Mouse (Mus musculus): ENCODE measurements around the gene Pkn3. TPM values are rescaled to one million over a fixed set of nuclear protein-coding genes. Genes with fewer than 3 reads are reported as not detected.

The Pkn3 gene
- polyA plus RNA-seq, 1 experiment from 2014 or later = 12.7 TPM

DNA sequence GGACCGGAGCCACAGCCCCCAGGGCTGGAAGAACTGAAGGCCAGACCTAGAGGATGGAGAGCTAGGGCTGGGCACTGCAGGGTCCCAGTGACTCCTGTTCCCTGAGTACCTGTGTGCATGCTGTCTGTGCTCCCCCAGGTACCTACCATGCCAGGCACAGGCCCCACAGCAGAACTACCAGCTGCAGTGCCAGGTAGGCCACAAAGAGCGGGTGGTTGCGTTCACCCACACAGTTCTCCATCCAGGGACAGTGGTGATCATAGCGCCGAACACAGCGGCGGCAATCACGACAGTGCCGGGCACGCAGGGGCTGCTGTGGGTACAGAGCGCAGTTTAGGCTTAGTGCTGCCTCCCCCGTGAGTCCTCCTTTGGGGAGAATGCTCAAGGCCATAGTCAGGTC is 14.0 kb downstream of the Pkn3 start:
- DNase-seq (ENCODE audit: low spot score) = no peak
- Histone ChIP-seq H3K36me3 (replicated peaks) (peaks cover 41% of the 10 kb centered on the region), H3K27me3 (replicated peaks; ENCODE audit: low read depth, poor library complexity, severe bottlenecking) (no peaks in the 10 kb centered on the region), H3K27ac (replicated peaks) (no peak overlapping the region), H3K9me3 (no peaks in the 10 kb centered on the region), H3K4me3 (no peak overlapping the region), H3K4me1 (peaks cover 32% of the 10 kb centered on the region)
- WGBS = 93% methylated on average over 12 of the region's 12 CpGs

DNA sequence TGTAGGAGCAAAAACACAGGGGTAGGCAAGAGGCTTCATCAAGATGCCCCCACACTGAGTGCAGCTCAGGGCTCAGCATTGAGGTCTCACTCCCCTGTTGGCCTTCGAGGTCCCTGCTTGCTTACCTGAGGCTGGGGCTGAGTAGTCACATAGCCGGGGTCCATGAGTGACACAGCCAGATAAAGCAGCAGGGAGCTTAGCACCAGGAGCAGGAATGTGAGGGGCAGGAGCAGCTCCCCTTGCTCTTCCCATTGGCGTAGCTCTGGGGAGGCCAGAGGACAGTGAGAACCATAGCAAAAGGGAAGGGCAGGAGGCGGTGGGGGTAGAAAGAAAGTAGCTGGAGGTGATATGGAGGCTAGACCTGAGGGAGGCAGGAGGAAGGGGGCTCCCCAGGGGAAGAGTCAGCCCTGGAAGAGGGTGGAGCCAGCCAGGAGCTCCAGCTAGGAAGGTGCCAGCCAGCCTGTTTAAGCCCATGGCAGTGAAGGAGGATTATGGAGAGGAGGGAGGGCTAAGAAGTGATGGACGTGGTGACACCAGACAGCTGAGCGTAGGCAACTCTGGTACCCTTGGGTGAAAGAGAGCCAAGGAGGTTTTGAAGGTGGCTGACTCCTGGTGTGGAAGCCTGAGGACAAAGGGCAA is 14.9 kb downstream of the Pkn3 start:
- H3K27ac ChIP-seq (replicated peaks) = no peak overlapping the region

DNA sequence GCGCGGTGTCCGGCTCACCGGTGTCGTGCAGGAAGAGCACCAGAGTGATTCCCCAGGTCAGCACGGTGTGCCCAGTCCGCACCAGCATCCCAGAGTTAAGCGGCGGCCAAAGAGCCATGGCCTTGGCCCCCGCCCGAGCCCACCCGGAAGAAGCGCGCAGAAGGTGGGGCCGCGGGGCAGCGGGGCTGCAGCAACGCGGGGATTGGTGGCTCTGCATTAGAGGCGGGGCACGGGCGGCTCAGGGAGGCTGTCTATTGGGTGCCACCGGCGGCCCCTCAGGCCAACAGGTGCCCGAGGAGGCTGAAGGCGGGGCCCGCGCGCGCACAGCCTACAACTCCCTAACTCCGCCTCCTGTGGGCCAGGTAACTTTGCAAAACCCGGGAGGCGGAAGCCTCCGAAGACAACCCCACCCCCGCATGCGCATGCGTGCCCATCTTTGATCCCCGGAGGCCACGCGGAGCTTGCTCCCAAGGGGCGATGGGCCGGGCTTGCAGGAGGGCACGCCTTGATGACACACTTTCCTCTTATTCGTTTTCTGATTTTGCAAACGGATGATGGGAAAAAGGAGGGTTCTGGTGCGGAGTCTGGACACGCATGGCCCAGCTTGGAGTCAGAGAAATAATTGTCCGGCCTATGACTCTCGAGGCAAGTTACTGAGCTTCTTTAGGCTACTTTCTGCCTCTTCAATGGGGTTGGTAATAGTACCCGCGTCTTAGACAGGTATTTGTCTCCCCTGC is 16.2 kb downstream of the Pkn3 start, which contains the start of gene Zdhhc12:
Gene Zdhhc12, minus strand, starts transcription at position 178 of the 737 bp plus-strand sequence.
- under 1% methylated on average over 51 of the region's 51 CpGs for WGBS
- peak within 1 kb of the TSS; percentile 84 for H3K27ac ChIP-seq (replicated peaks)

More for the DNA sequence above, 14.9 kb downstream of the Pkn3 start:
- Histone ChIP-seq H3K9me3 (no peaks in the 10 kb centered on the region), H3K4me3 (peak overlapping the region; percentile 74), H3K36me3 (replicated peaks) (peaks cover 41% of the 10 kb centered on the region), H3K4me1 (peaks cover 32% of the 10 kb centered on the region), H3K27me3 (replicated peaks; ENCODE audit: low read depth, poor library complexity, severe bottlenecking) (no peaks in the 10 kb centered on the region)
- DNase-seq (ENCODE audit: low spot score) = no peak
- 58% methylated on average over 6 of the region's 6 CpGs for WGBS

DNA sequence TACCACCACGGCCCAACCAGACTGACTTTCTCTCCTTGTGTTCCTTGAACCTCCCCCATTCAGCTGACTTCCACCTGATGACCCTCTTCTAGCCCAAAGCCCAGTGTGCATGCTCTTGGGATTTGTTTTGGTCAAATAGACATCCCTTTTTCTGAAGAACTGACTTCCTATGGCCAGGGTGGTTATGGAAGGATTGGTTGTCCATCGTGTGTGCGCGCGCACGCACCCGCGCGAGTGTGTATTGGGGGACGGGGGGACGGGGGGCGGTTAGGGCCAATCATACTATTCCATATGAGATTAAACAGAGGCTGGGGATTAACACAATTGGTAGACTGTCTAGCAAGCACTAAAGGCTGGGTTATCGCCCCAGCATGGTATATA is 16.7 kb downstream of the Pkn3 start:
- Histone ChIP-seq H3K27ac (replicated peaks) (peak overlapping the region; percentile 84), H3K36me3 (replicated peaks) (peaks cover 54% of the 10 kb centered on the region)
- WGBS = 5% methylated on average over 13 of the region's 13 CpGs

More for the DNA sequence above, 16.2 kb downstream of the Pkn3 start, which contains the start of gene Zdhhc12:
- H3K4me1 ChIP-seq = peaks cover 32% of the 10 kb centered on the region
- no peaks in the 10 kb centered on the region for H3K9me3 ChIP-seq
- H3K27me3 ChIP-seq (replicated peaks; ENCODE audit: low read depth, poor library complexity, severe bottlenecking) = no peaks in the 10 kb centered on the region
- peak within 1 kb of the TSS; percentile 74 for H3K4me3 ChIP-seq
- peak; percentile 98 for DNase-seq (ENCODE audit: low spot score)
- H3K36me3 ChIP-seq (replicated peaks) = peaks cover 49% of the 10 kb centered on the region

DNA sequence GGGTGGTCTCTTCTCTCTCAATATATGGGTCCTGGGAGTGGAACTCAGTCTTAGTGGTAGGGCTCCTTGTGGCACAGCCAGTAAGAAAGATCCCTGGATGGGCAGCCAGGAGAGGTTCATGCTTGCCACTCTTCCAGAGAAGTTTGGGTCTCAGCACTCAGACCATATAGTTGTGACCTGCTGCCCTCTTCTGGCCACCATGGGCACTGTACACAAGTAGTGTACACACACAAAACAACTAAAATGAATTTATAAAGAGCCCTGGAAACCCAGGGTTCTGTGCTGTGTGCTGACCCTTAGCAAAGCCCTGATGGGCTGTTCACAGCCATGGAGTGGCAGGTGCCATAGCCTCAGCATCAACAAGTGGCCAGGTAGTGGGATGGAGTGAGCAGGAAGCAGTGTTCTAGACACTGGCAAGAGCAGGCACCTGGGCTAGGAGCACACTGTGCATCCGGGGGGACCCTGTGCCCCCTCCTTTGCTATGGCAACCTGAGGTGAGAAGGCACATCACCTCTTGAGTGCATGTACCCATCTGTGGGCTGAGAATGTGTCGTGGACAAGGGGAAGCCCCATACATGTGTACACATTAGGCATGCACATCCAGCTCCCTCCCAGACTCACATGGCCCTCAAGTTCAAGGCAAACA is 18.5 kb downstream of the Pkn3 start:
- peak; percentile 64 for DNase-seq (ENCODE audit: low spot score)
- Histone ChIP-seq H3K9me3 (no peaks in the 10 kb centered on the region), H3K27ac (replicated peaks) (no peak overlapping the region), H3K27me3 (replicated peaks; ENCODE audit: low read depth, poor library complexity, severe bottlenecking) (no peaks in the 10 kb centered on the region), H3K36me3 (replicated peaks) (peaks cover 58% of the 10 kb centered on the region), H3K4me3 (no peak overlapping the region), H3K4me1 (peaks cover 35% of the 10 kb centered on the region)
- WGBS = 80% methylated on average over 2 of the region's 2 CpGs

More for the DNA sequence above, 16.7 kb downstream of the Pkn3 start:
- DNase-seq (ENCODE audit: low spot score) = peak; percentile 62
- Histone ChIP-seq H3K9me3 (no peaks in the 10 kb centered on the region), H3K4me3 (peak overlapping the region; percentile 74), H3K4me1 (peaks cover 35% of the 10 kb centered on the region), H3K27me3 (replicated peaks; ENCODE audit: low read depth, poor library complexity, severe bottlenecking) (no peaks in the 10 kb centered on the region)

DNA sequence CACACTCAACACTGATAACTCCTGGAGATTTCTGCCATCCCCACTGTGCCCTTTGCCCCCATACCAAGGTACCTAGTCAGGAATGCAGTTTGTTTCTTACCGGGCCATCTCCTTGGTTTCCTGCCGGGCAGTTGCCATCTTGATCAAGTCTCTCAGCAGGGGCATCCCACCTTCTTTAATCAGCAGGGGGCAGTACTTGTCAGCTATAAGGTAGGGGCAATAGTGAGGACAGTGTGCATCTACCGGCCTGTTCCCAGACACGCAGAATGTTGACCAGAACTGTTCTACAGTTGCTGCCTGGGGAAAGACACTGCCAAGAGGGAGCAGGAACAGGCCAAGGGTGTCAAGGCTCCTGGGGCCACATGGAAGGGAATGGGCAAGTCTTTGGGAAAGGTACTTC is 22.7 kb downstream of the Pkn3 start:
- WGBS = 70% methylated on average over 4 of the region's 4 CpGs

DNA sequence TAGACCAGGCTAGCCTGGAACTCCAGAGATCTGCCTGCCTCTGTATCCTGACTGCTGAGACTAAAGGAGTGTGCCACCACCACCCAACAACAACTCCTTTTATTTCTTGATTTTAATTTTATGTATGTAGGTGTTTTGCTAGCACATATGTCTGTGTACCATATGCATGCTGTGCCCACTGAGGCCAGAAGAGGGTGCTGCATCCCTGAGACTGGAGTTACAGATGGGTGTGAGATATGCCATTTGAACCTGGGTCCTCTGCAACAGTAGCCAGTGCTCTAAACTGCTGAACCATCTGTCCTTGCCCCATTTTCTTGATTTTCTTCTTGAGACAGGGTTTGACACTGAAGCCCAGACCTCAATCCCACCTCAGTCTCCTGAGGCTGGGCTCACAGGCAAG is 28.9 kb downstream of the Pkn3 start:
- Histone ChIP-seq H3K4me1 (no peaks in the 10 kb centered on the region), H3K27me3 (replicated peaks; ENCODE audit: low read depth, poor library complexity, severe bottlenecking) (no peaks in the 10 kb centered on the region), H3K4me3 (no peak overlapping the region), H3K36me3 (replicated peaks) (peaks cover 93% of the 10 kb centered on the region), H3K27ac (replicated peaks) (no peak overlapping the region), H3K9me3 (no peaks in the 10 kb centered on the region)
- DNase-seq (ENCODE audit: low spot score) = peak; percentile 58

More for the DNA sequence above, 22.7 kb downstream of the Pkn3 start:
- H3K27me3 ChIP-seq (replicated peaks; ENCODE audit: low read depth, poor library complexity, severe bottlenecking) = no peaks in the 10 kb centered on the region
- no peak overlapping the region for H3K27ac ChIP-seq (replicated peaks)
- DNase-seq (ENCODE audit: low spot score) = no peak
- no peak overlapping the region for H3K4me3 ChIP-seq
- peaks cover 82% of the 10 kb centered on the region for H3K36me3 ChIP-seq (replicated peaks)
- no peaks in the 10 kb centered on the region for H3K9me3 ChIP-seq
- H3K4me1 ChIP-seq = 0 out of 2 replicates have a peak, but pooled peaks cover 5% of the 10 kb centered on the region

DNA sequence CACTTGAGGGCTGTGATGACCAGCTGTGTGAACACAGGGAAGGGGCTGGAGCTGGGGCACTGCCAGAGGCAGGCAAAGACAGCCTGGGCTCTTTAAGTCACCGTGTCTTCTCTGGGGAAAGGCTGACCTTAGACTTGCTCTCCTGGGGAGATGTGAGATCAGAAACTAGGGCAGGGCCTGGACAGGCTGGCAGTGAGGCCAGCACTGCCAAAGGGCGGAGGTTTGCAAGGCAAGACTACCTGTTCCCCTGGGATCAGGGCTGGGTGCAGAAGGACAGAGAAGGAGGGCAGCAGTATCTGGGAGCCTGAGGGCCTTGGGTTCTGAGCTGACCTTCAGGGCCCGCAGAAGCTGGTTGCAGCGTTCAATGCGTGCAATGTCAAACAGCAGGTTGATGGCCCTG is 30.2 kb downstream of the Pkn3 start:
- peaks cover 92% of the 10 kb centered on the region for H3K36me3 ChIP-seq (replicated peaks)

DNA sequence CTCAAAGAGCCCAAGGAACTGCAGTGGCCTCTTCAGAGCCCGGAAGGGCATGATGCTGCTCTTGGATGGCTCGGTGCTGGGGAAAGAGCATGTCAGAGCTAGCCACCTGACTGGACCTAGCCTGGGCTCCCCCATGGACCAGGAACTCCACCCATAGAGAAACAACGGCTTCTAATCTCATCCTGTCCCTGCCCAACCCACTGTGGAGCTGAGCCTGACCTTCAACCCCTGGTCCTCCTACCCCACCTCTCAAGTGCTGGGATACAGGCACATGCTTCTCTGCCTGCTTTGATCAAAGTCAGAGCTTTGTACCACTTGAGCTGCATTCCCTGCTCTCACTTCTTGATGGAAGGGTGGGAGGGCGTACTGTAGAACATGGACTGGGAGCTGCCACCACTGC is 30.8 kb downstream of the Pkn3 start:
- no peak overlapping the region for H3K27ac ChIP-seq (replicated peaks)
- no peaks in the 10 kb centered on the region for H3K4me1 ChIP-seq
- H3K27me3 ChIP-seq (replicated peaks; ENCODE audit: low read depth, poor library complexity, severe bottlenecking) = no peaks in the 10 kb centered on the region
- WGBS = 90% methylated on average over 4 of the region's 4 CpGs
- peaks cover 92% of the 10 kb centered on the region for H3K36me3 ChIP-seq (replicated peaks)
- DNase-seq (ENCODE audit: low spot score) = no peak
- no peaks in the 10 kb centered on the region for H3K9me3 ChIP-seq
- H3K4me3 ChIP-seq = no peak overlapping the region

More for the DNA sequence above, 30.2 kb downstream of the Pkn3 start:
- Histone ChIP-seq H3K27me3 (replicated peaks; ENCODE audit: low read depth, poor library complexity, severe bottlenecking) (no peaks in the 10 kb centered on the region), H3K27ac (replicated peaks) (no peak overlapping the region), H3K4me3 (no peak overlapping the region), H3K9me3 (no peaks in the 10 kb centered on the region), H3K4me1 (no peaks in the 10 kb centered on the region)
- 94% methylated on average over 5 of the region's 5 CpGs for WGBS
- DNase-seq (ENCODE audit: low spot score) = no peak

DNA sequence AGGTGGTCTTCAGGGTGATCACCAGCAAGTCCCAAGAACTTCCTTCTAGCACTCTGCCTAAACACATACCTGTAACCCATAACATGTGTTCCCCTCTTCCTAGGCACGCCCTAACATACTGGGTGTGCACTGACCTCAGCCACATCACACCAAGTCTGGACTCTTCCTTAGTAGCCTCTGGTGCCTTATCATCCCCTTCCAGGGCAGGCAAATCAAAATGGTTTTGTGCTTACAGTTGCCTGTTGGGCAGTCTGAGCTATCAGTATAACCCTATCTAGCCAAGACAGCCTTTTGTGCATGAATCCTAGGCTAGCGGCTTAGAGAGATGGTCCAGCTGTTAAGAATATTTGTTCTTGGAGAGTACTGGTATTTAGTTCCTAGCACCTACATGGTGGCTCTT is 34.0 kb downstream of the Pkn3 start:
- Histone ChIP-seq H3K27ac (replicated peaks) (no peak overlapping the region), H3K4me1 (no peaks in the 10 kb centered on the region), H3K4me3 (no peak overlapping the region), H3K27me3 (replicated peaks; ENCODE audit: low read depth, poor library complexity, severe bottlenecking) (no peaks in the 10 kb centered on the region), H3K9me3 (no peaks in the 10 kb centered on the region), H3K36me3 (replicated peaks) (peaks cover 72% of the 10 kb centered on the region)
- DNase-seq (ENCODE audit: low spot score) = no peak
- WGBS = 87% methylated on average over 2 of the region's 2 CpGs

DNA sequence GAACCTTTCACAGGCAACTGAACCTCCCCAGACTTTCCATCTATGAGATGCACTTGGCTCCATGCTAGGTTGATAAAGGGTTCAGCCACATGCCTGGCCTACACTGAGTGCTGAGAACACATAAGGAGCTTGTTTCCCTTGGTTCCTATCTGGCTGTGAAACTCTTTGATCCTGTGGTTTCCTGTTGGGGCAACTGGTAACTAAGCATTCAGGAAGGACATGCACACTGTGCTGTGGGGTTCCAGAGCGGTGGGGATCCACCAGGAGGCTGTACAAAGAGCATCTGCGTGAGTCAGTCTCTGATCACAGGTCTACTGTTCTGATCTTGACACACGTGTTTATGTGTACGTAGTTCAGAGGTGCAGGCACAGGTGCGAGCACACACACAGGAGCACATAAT is 35.1 kb downstream of the Pkn3 start:
- H3K27ac ChIP-seq (replicated peaks) = no peak overlapping the region
- DNase-seq (ENCODE audit: low spot score) = no peak
- no peaks in the 10 kb centered on the region for H3K4me1 ChIP-seq
- 97% methylated on average over 5 of the region's 5 CpGs for WGBS
- H3K9me3 ChIP-seq = no peaks in the 10 kb centered on the region
- peaks cover 61% of the 10 kb centered on the region for H3K36me3 ChIP-seq (replicated peaks)
- H3K27me3 ChIP-seq (replicated peaks; ENCODE audit: low read depth, poor library complexity, severe bottlenecking) = no peaks in the 10 kb centered on the region
- no peak overlapping the region for H3K4me3 ChIP-seq

DNA sequence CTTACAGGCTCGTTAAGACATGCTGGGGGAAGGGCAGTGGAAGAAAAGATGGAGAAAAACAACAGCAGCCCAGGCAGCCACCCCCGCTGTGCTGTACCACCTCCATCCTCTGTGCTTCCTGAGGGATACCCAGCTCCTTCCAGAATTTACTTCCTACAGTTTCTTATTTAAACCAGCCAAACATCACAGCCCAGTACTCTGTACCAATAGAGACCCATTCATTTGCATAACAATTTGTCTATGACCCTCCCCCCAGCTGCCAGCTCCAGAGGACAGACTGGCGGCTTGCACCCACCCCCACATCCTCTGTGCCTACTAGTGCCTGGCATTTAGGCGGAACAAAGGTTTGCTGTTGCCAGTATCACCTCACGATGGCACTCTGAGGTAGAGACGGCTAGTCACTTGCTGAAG is 42.2 kb downstream of the Pkn3 start:
- no peak for DNase-seq (ENCODE audit: low spot score)
- Histone ChIP-seq H3K27ac (replicated peaks) (peak overlapping the region; percentile 2; the same call in 1 of the 2 replicates), H3K4me1 (peaks cover 27% of the 10 kb centered on the region), H3K9me3 (no peaks in the 10 kb centered on the region), H3K36me3 (replicated peaks) (peaks cover 11% of the 10 kb centered on the region; the same call in 1 of the 2 replicates), H3K4me3 (no peak overlapping the region), H3K27me3 (replicated peaks; ENCODE audit: low read depth, poor library complexity, severe bottlenecking) (no peaks in the 10 kb centered on the region)
- 24% methylated on average over 6 of the region's 6 CpGs for WGBS

Data from embryonic facial prominence, embryonic 10.5 days (tissue).